Mouse (Mus musculus) forebrain, embryonic 13.5 days (tissue): ENCODE results near the gene Lrrc4c. TPM values are rescaled to one million over a fixed set of nuclear protein-coding genes. Genes with fewer than 3 reads are reported as not detected.

Source experiments
- ATAC-seq: fragments of 200-750 bp; cut with Nextera tagmentation; 2 replicates; pipeline ENCODE4 v1.8.0; 2017
- H3K27ac ChIP-seq: fragments of 300-500 bp; sonication (generic); 2 replicates; pipeline ENCODE4 v1.5.1; 2015; ENCODE audit warnings: inconsistent platforms, mild to moderate bottlenecking, moderate library complexity
- H3K27me3 ChIP-seq: fragments of 300-500 bp; sonication (generic); 2 replicates; pipeline ENCODE4 v1.6.1; 2015; ENCODE audit warnings: mild to moderate bottlenecking, inconsistent platforms
- H3K36me3 ChIP-seq: fragments of 300-500 bp; sonication (generic); 2 replicates; pipeline ENCODE4 v1.6.1; 2015; ENCODE audit warnings: mild to moderate bottlenecking, inconsistent platforms; ENCODE audit not compliant: poor library complexity, severe bottlenecking
- H3K4me1 ChIP-seq: fragments of 300-500 bp; sonication (generic); 2 replicates; pipeline ENCODE4 v1.6.1; 2015; ENCODE audit warnings: inconsistent platforms
- H3K4me2 ChIP-seq: fragments of 300-500 bp; sonication (generic); 2 replicates; pipeline ENCODE4 v1.6.1; 2015; ENCODE audit warnings: inconsistent platforms, mild to moderate bottlenecking, moderate library complexity
- H3K4me3 ChIP-seq: fragments of 300-500 bp; sonication (generic); 2 replicates; pipeline ENCODE4 v1.5.1; 2015; ENCODE audit warnings: mild to moderate bottlenecking, inconsistent platforms
- H3K9ac ChIP-seq: fragments of 300-500 bp; sonication (generic); 2 replicates; pipeline ENCODE4 v1.6.1; 2015; ENCODE audit warnings: mild to moderate bottlenecking, inconsistent platforms
- H3K9me3 ChIP-seq: fragments of 300-500 bp; sonication (generic); replicated peaks from 2 replicates; pipeline ENCODE4 v1.6.1; 2016; ENCODE audit warnings: inconsistent platforms
- WGBS: fragments of 180-500 bp; shearing (Covaris S2); methylation state at CpG from one replicate; pipeline ENCODE4 v1.1.7; 2015; 5-methylcytosine and 5-hydroxymethylcytosine counted together
- polyA plus RNA-seq: library from polyadenylated mRNA; unstranded; fragments of >200 nt; fragmentation: Nextera tagmentation; extraction: Ambion mirVana; gene quantifications from 2 replicates; pipeline ENCODE4 v1.2.1, GENCODE M21; 2015

Lrrc4c gene
- polyA plus RNA-seq, 1 experiment from 2014 or later = 11.2 TPM

GRCm38 (mm10) chr2:97467664-97468063 lies 1149.7 kb downstream of the Lrrc4c start:
- Histone ChIP-seq H3K36me3 (no peaks in the 10 kb centered on the region), H3K9ac (peak overlapping the region; percentile 66), H3K27me3 (no peaks in the 10 kb centered on the region), H3K9me3 (no peaks in the 10 kb centered on the region), H3K4me2 (peak overlapping the region; percentile 77), H3K27ac (peak overlapping the region; percentile 91), H3K4me3 (peak overlapping the region; percentile 55), H3K4me1 (peaks cover 21% of the 10 kb centered on the region; the same call in 1 of the 2 replicates)
- WGBS = 3% methylated on average over 8 of the region's 8 CpGs
- ATAC-seq = no peak

DNA sequence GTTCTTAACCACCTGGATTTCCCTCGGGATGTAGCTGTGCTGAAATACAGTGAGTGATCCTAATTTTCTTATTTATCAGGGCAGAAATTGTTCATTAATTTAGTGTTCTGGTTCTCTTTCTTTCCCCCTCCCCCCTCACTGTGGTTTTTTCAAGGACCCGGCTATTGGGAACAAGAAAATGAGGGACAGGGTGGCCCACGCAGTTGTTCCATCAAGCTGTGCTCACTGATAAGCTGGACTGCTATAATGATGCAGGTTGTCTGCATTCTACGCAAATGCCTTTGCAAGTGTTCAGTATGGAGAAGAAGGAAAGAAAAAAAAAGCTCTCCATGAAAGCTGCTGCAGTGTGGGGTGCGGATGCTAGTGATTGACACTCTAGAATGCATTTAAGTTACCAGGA lies 1150.4 kb downstream of the Lrrc4c start:
- 5% methylated on average over 5 of the region's 5 CpGs for WGBS
- Histone ChIP-seq H3K9me3 (no peaks in the 10 kb centered on the region), H3K4me1 (peaks cover 21% of the 10 kb centered on the region; the same call in 1 of the 2 replicates), H3K9ac (peak overlapping the region; percentile 59), H3K4me2 (peak overlapping the region; percentile 77), H3K36me3 (no peaks in the 10 kb centered on the region), H3K27me3 (no peaks in the 10 kb centered on the region), H3K27ac (0 out of 2 replicates have a peak overlapping the region, but pooled peaks have one; percentile 35), H3K4me3 (peak overlapping the region; percentile 55)
- no peak for ATAC-seq

- Histone ChIP-seq H3K9me3 (no peaks in the 10 kb centered on the region), H3K4me1 (peaks cover 21% of the 10 kb centered on the region; the same call in 1 of the 2 replicates), H3K4me3 (peak overlapping the region; percentile 55), H3K9ac (peak overlapping the region; percentile 59), H3K4me2 (peak overlapping the region; percentile 77), H3K27ac (no peak overlapping the region), H3K27me3 (no peaks in the 10 kb centered on the region), H3K36me3 (no peaks in the 10 kb centered on the region)
- ATAC-seq = no peak
- 36% methylated on average over 2 of the region's 2 CpGs for WGBS
Observed at GRCm38 (mm10) chr2:97469396-97469795, 1151.4 kb downstream of the Lrrc4c start.

DNA sequence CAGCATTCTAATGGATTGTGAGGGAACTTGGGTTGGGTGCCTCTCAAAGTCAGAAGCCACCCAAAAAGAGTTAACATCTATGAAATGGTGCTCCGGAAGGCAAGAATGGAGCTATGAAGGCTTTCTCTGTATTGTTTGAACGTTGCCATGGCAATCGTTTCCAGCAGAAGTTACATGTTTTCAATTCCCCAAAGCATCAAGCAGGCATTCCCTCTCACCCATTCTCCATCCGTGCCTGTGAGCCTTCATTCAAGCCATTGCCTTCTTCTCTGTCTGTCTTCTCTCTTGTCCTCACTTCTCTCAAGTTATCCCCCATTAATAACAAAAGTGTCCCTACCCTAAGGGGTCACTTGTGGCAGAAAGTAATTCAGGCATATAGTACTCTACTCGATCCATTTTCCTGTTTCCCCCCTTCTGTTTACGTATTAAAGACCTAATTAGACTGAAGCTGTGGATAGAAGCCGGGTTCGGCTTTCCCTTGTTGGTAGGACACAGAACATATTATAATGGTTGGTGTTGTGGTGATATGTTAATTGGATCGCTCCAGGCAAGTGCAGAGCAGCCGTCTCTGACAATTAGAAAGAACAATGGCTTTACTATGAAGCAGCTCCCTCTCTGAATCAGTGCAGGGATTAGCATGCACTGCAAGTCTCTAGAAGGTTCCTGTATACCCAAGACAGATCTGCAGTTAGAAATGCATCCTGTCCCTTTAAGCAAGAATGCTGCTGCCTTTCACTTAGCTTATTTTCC lies 1160.4 kb downstream of the Lrrc4c start:
- 0 out of 2 replicates have a peak overlapping the region, but pooled peaks have one; percentile 13 for H3K9ac ChIP-seq
- H3K4me3 ChIP-seq = peak overlapping the region; percentile 23
- no peaks in the 10 kb centered on the region for H3K9me3 ChIP-seq
- no peaks in the 10 kb centered on the region for H3K36me3 ChIP-seq
- peaks cover 17% of the 10 kb centered on the region for H3K4me1 ChIP-seq
- H3K27ac ChIP-seq = peak overlapping the region; percentile 62
- ATAC-seq = peak; percentile 93
- WGBS = 11% methylated on average over 10 of the region's 10 CpGs
- no peaks in the 10 kb centered on the region for H3K27me3 ChIP-seq
- H3K4me2 ChIP-seq = peak overlapping the region; percentile 50

GRCm38 (mm10) chr2:97478925-97479298 lies 1160.9 kb downstream of the Lrrc4c start:
- Histone ChIP-seq H3K27ac (peak overlapping the region; percentile 62), H3K9ac (0 out of 2 replicates have a peak overlapping the region, but pooled peaks have one; percentile 13)

DNA sequence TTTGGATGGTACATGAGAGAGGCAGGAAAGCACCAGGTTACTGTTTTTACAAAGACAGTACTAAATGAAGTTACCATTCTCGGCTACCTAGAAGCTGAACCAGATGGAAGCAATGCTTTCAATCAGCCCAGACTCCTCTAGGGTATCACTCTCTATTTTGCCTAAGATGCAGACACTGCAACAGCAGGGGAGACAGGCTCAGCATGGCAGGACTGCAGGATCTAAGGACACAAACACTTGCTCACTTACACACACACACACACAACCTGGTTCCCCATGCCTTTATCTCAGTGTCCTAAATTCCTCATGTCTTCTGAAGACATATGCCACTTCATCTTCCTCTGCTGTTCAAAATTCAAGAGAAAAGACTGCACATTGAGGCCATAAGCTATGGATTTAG lies 1167.0 kb downstream of the Lrrc4c start:
- H3K4me3 ChIP-seq = no peak overlapping the region
- H3K27ac ChIP-seq = no peak overlapping the region
- H3K9me3 ChIP-seq = no peaks in the 10 kb centered on the region
- ATAC-seq = peak; percentile 61; the same call in 1 of the 2 replicates
- H3K4me2 ChIP-seq = no peak overlapping the region
- peaks cover 22% of the 10 kb centered on the region for H3K4me1 ChIP-seq
- 65% methylated on average over 1 of the region's 1 CpGs for WGBS
- H3K27me3 ChIP-seq = no peaks in the 10 kb centered on the region
- no peaks in the 10 kb centered on the region for H3K36me3 ChIP-seq
- no peak overlapping the region for H3K9ac ChIP-seq

More at GRCm38 (mm10) chr2:97478925-97479298, 1160.9 kb downstream of the Lrrc4c start:
- H3K36me3 ChIP-seq = no peaks in the 10 kb centered on the region
- H3K4me2 ChIP-seq = peak overlapping the region; percentile 50
- H3K27me3 ChIP-seq = no peaks in the 10 kb centered on the region
- no peaks in the 10 kb centered on the region for H3K9me3 ChIP-seq
- ATAC-seq = peak; percentile 83
- H3K4me1 ChIP-seq = peaks cover 17% of the 10 kb centered on the region
- WGBS = 20% methylated on average over 4 of the region's 4 CpGs
- H3K4me3 ChIP-seq = peak overlapping the region; percentile 23

DNA sequence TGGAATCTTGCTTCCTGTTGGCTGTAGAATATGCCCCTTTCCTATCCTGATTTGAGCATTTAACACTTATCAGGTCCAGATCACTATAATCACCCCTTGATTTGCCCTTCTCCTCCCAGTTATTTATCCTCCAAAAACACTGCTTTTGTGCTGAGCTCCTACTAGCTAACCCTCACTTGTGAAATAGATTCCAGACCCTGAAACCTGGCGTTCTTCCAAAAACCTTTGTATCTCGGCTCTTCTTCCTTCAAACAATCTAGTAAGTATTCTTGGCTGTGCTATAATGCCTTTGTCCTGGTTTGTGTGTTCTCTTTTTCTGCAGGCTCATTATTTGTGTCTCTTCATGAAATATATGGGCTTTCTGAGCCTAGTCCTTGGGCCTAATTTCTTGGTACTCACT lies 1167.6 kb downstream of the Lrrc4c start:
- no peak overlapping the region for H3K27ac ChIP-seq
- WGBS = 54% methylated on average over 2 of the region's 2 CpGs

DNA sequence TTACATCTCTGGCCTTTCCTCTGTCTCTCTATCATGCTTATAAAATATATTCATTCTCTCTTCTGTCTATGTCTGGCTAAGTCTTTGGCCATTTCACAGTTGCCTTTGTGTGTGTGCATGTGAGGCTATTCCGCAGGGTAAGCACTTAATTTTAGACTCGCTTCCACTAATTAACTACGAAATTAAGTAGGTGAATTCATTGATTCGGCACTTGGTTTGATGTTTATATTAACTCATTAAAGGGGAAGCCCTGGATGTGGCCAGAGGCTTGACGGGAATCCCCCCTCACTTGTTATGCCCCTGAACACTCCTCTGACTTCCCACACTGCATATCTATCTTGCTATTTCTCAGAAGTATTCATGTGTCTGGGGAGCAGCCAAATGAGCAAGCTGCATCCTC lies 1169.6 kb downstream of the Lrrc4c start:
- ATAC-seq = peak; percentile 33; the same call in 1 of the 2 replicates
- Histone ChIP-seq H3K4me3 (no peak overlapping the region), H3K4me2 (no peak overlapping the region), H3K27ac (no peak overlapping the region), H3K9ac (no peak overlapping the region), H3K9me3 (no peaks in the 10 kb centered on the region), H3K36me3 (no peaks in the 10 kb centered on the region), H3K4me1 (peaks cover 22% of the 10 kb centered on the region), H3K27me3 (no peaks in the 10 kb centered on the region)
- 22% methylated on average over 5 of the region's 5 CpGs for WGBS

More for the DNA sequence above, 1167.6 kb downstream of the Lrrc4c start:
- Histone ChIP-seq H3K9ac (no peak overlapping the region), H3K4me3 (no peak overlapping the region), H3K36me3 (no peaks in the 10 kb centered on the region), H3K9me3 (no peaks in the 10 kb centered on the region), H3K4me1 (peaks cover 22% of the 10 kb centered on the region), H3K27me3 (no peaks in the 10 kb centered on the region), H3K4me2 (no peak overlapping the region)
- ATAC-seq = no peak

- Histone ChIP-seq H3K9ac (no peak overlapping the region), H3K27ac (no peak overlapping the region), H3K27me3 (no peaks in the 10 kb centered on the region), H3K36me3 (no peaks in the 10 kb centered on the region), H3K4me1 (no peaks in the 10 kb centered on the region), H3K4me2 (no peak overlapping the region), H3K9me3 (no peaks in the 10 kb centered on the region), H3K4me3 (no peak overlapping the region)
- ATAC-seq = 0 out of 2 replicates have a peak, but pooled peaks have one; percentile 36
Observed at GRCm38 (mm10) chr2:97497069-97497468, 1179.1 kb downstream of the Lrrc4c start.

DNA sequence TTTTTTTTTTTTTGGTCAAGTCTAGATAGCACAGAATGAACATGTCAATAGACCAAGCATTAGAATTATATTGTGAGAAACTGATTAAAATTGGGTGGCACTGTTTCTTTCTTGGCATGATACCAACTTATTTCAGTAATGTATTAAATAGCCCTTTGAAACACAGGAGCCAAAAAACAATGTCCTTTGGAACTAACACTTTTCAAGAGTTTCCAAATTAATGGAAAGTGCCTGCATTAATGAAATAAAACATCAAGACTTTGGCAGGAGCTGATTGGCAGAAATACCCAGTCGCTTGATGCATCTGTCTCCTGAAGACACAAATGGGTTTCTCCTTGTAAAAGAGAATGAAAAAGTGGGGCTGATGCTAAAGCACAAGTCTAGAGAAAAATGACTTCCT lies 1184.5 kb downstream of the Lrrc4c start:
- H3K27me3 ChIP-seq = no peaks in the 10 kb centered on the region
- ATAC-seq = no peak

GRCm38 (mm10) chr2:97504902-97505301 lies 1186.9 kb downstream of the Lrrc4c start:
- no peaks in the 10 kb centered on the region for H3K9me3 ChIP-seq
- 86% methylated on average over 5 of the region's 5 CpGs for WGBS
- no peak for ATAC-seq
- H3K36me3 ChIP-seq = no peaks in the 10 kb centered on the region
- no peak overlapping the region for H3K4me2 ChIP-seq
- H3K4me3 ChIP-seq = no peak overlapping the region
- no peaks in the 10 kb centered on the region for H3K4me1 ChIP-seq
- no peaks in the 10 kb centered on the region for H3K27me3 ChIP-seq
- no peak overlapping the region for H3K27ac ChIP-seq
- H3K9ac ChIP-seq = no peak overlapping the region

More for the DNA sequence above, 1184.5 kb downstream of the Lrrc4c start:
- H3K4me1 ChIP-seq = no peaks in the 10 kb centered on the region
- no peak overlapping the region for H3K27ac ChIP-seq
- no peaks in the 10 kb centered on the region for H3K9me3 ChIP-seq
- H3K4me3 ChIP-seq = no peak overlapping the region
- no peak overlapping the region for H3K4me2 ChIP-seq
- WGBS = 40% methylated on average over 1 of the region's 1 CpGs
- no peaks in the 10 kb centered on the region for H3K36me3 ChIP-seq
- H3K9ac ChIP-seq = no peak overlapping the region

DNA sequence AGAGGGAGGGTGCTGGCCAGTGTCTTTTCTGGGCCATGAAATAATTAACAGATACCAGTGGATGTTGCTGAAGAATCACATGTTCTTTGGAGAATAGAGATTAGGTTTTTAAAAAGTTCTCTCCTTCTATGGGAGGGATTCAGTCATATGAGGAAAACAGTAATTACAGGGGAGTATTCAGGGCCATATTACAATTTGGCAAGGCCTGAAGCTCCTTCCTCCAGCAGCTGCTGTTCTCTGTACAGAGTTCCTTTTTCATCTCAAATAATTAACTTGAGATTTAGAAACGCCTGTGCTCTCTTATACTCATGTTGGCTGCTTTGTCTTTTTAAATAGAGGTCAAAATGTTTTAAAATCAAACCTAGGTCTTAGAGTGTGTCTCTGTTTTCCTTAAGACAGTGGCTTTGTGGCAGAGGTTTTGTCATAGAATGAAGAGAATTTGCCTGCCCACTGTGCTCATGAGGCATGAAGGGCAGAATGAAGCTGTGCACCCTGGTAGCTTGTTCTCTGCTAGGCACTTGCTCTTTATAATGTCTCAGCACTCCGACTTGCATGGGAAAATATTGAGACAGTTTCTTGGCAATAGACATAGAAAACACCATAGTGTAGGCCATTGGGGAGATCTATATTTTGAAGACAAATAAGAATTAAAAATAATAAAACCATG lies 1206.4 kb downstream of the Lrrc4c start:
- H3K36me3 ChIP-seq = no peaks in the 10 kb centered on the region
- H3K4me2 ChIP-seq = no peak overlapping the region
- H3K27me3 ChIP-seq = no peaks in the 10 kb centered on the region
- H3K27ac ChIP-seq = peak overlapping the region; percentile 54; the same call in 1 of the 2 replicates
- no peak overlapping the region for H3K9ac ChIP-seq
- H3K4me3 ChIP-seq = no peak overlapping the region
- peaks cover 9% of the 10 kb centered on the region for H3K4me1 ChIP-seq
- 7% methylated on average over 2 of the region's 2 CpGs for WGBS
- peak; percentile 73 for ATAC-seq
- H3K9me3 ChIP-seq = no peaks in the 10 kb centered on the region
